ENCODE assay signal across 8 mouse cellular contexts in the genomic region with DNA sequence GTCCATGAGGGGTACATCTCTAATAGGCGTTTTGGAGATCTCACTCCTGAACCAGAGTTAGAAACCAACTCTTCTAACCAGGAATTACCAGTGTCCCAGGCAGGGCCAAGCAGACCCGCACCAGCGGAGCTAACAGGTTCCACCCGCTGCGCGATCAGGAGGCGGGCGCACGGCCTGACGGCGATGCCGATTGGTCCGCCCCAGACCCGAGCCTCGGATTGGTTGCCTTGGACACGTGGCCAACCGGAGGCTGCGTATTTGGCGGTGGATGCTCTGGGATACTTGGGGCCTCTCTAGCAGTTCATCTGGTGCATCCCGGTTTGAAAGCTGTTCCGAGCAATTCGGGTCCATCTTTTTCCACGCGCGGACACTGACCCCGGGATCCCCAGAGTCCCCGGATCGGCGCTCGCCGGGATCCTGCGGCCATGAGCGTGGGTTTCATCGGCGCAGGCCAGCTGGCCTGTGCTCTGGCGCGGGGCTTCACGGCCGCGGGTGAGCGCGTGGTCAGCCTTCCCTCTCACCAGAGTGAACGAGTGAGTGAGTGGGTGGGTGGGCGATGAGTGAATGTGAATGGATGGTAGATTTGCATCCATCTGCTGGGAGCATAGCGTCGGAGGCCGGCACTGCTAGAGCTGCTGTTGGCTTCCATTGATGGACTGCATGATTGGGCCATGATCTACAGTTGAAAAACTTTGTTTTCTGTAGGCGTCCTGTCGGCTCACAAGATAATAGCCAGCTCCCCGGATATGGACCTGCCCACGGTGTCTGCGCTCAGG. TPM values are rescaled to one million over a fixed set of nuclear protein-coding genes. Genes with fewer than 3 reads are reported as not detected.
A peak's percentile ranks its signal among the peaks of the same experiment; 100 is the strongest.
DNase-seq lines count a peak whose midpoint lies in the region; ATAC-seq lines count a peak whose summit lies in the region.

Gene Pycr2 (plus strand): TSS at position 255 of the 776 bp plus-strand sequence.

- peak; percentile 99 for ATAC-seq in hindbrain, embryonic 15.5 days (ENCODE audit: low FRiP score, low read depth)

- H3K79me2 ChIP-seq in macrophage (ENCODE audit: inconsistent target) = peaks cover 18% of the 10 kb centered on the region; the same call in 1 of the 2 replicates

- H3K9me3 ChIP-seq in hindbrain, embryonic 15.5 days = no peaks in the 10 kb centered on the region

- no peaks in the 10 kb centered on the region for H3K27me3 ChIP-seq in hindbrain, embryonic 15.5 days

- H3K27ac ChIP-seq in hindbrain, embryonic 15.5 days (replicated peaks) = peak within 1 kb of the TSS; percentile 75
- H3K27ac ChIP-seq in macrophage = peak within 1 kb of the TSS; percentile 39

- H3K4me1 ChIP-seq in hindbrain, embryonic 15.5 days (replicated peaks) = peaks cover 23% of the 10 kb centered on the region

- H3K4me2 ChIP-seq in hindbrain, embryonic 15.5 days = peak within 1 kb of the TSS; percentile 91

- peaks cover 23% of the 10 kb centered on the region for H3K36me3 ChIP-seq in hindbrain, embryonic 15.5 days
- peaks cover 16% of the 10 kb centered on the region; the same call in 1 of the 2 replicates for H3K36me3 ChIP-seq in macrophage (ENCODE audit: inconsistent target)

- peak within 1 kb of the TSS; percentile 83 for H3K9ac ChIP-seq in hindbrain, embryonic 15.5 days

- DNase-seq in T-cell, adult 2 months (ENCODE audit: low spot score) = peak; percentile 90
- peak; percentile 93 to 94 for DNase-seq in cerebellum, postnatal 36 days
- DNase-seq in frontal cortex, postnatal 36 days (ENCODE audit: low spot score in 2 of 2) = peak; percentile 92 to 95
- DNase-seq in left cerebral cortex, adult 18-20 months (ENCODE audit: low spot score in 2 of 2) = peak; percentile 93 to 94
- peak; percentile 94 for DNase-seq in right cerebral cortex, adult 18-20 months
- DNase-seq in urinary bladder, postnatal 10 days (ENCODE audit: low spot score) = peak; percentile 78

- 0% methylated on average over 52 of the region's 52 CpGs for WGBS in hindbrain, embryonic 15.5 days
- WGBS in macrophage (ENCODE audit: missing documents) = under 1% methylated on average over 51 of the region's 52 CpGs

- H3K4me3 ChIP-seq in hindbrain, embryonic 15.5 days = peak within 1 kb of the TSS; percentile 68
- peak within 1 kb of the TSS; percentile 53 for H3K4me3 ChIP-seq in macrophage (ENCODE audit: inconsistent target)

RNA-seq across cellular contexts. Expression of gene Pycr2, which starts in this region (rescaled TPM):
- 73.6 and 83.6 TPM in 2 replicates for polyA plus RNA-seq in hindbrain, embryonic 15.5 days (2015; fragmentation: Nextera tagmentation; extraction: Ambion mirVana)
- total RNA-seq in left cerebral cortex, adult 18-20 months (2021) = 10 to 100 TPM; 28.9 to 29.4 TPM
- total RNA-seq in macrophage (2018; cell fraction: chromatin; rRNA removed) = 10 to 100 TPM in 11 of 26 experiments, 1 to 10 TPM in 15; 1.6 to 22.7 (median 8.9) TPM
- total RNA-seq in macrophage (2018; cell fraction: cytosol; rRNA removed) = 10 to 100 TPM in 18 of 26 experiments, 1 to 10 TPM in 8; 6.3 to 20.2 (median 12.6) TPM
- total RNA-seq in macrophage (2018; cell fraction: nucleus; rRNA removed) = 10 to 100 TPM in 8 of 26 experiments, 1 to 10 TPM in 18; 2.4 to 21.9 (median 6.5) TPM
- polyA plus RNA-seq in macrophage (2018) = 6.7 to 27.5 TPM (median 13.8 TPM) in 3 replicates

Comparison
In these comparisons a context has a peak if more than half of its experiments do, and no peak if none do; other contexts are left out.
1. Peak in every context shown above with its lines: DNase-seq, ATAC-seq, H3K4me3 ChIP-seq and H3K27ac ChIP-seq.